Mouse (Mus musculus): ENCODE data around the gene Ncl.

Ncl gene

GRCm38 (mm10) chr1:86311467-86312005 lies 47.7 kb downstream of the Ncl start:
- no peak for DNase-seq

GRCm38 (mm10) chr1:86310536-86311310 lies 48.5 kb downstream of the Ncl start:
- DNase-seq = no peak

DNA sequence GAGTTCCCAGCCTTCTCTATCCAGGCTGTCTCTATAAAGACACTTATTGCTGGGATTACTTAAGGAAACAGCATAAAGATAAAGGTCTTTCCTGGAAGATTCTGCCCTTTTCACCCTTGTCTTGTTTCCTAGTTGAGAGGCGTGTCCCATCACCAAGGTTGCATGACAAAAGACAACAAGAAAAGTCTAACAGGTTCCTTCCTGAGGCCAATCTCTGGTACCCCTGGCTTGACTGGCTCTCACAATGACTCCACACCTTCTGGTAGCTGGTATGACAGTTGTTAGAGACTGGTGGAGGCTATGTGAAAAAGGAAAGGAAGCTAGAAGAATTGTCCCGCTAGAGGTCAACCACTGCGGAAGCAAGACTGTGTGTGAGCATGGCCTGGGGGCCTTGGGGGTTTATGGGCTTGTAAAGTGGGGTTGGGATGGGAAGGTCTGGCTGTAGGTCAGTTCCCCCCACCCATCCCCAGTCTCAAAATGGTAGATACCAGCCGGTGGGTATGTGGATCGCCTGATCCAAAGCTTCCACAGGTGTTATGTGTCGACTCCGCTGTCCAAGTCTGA lies 49.8 kb downstream of the Ncl start:
- DNase-seq = no peak

DNA sequence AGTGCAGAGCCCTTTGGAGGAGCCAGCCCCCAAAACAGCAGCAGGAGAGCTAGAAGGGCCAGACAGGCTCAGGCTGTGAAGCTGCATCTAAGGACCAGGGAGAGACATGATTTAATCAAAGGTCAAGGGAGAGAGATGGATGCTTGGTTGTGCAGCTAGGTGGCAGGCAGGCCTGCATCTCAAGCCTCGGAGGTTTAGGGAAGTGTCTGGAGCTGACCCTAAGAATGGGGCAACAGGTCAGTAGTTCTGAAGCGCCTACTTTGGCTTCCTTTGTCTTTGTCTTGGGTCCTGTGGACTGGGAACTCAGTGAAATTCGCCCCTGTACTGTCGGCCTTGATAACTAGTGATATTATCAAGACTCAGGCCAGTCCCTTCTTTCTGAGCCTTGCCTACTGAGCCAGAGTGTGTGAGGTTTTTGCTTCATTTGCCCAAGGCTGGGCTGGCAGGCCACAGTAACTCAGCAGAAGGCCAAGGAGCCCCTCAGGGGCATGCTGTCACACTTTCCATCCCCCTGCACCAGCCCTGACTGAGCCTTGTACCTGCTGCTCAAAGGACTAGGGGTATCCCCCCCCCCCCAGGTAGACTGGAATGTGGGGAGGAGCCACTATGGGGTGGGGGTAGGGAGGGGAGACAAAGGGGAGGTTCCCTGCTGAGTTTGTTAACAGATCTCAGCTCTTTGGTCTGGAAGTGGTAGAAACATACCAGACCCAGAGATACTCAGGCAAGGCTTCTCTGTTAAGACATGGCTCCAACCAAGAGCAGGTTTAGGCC lies 51.1 kb downstream of the Ncl start:
- DNase-seq = no peak

DNA sequence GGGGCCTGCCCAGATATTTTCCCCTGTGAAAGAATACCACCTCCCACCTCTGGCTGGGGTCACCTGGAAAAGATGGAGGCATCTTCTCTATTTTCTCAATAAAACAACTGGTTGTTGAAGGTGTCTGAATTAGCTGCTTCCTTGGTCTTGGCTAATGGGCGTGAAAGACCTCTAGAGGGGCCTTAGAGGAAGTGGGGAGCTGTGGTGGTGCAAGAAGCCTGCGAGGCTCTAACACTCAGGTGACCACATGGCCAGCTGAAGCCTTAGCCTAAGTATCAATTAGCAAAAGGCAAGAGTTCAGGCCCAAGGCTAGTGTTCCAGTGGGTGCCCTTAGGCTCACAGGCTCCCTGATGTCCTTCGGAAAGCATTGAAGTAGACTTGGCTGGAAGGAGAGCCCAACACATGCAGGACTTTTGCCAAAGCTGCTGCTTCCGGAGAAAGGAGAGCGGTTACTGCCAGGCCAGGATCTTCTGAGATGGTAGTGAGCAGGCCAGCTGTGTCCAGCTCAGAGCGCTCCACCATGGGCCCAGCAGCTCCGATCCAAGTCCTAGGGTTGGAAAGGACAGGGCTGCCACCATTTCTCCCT lies 51.9 kb downstream of the Ncl start:
- DNase-seq = no peak

DNA sequence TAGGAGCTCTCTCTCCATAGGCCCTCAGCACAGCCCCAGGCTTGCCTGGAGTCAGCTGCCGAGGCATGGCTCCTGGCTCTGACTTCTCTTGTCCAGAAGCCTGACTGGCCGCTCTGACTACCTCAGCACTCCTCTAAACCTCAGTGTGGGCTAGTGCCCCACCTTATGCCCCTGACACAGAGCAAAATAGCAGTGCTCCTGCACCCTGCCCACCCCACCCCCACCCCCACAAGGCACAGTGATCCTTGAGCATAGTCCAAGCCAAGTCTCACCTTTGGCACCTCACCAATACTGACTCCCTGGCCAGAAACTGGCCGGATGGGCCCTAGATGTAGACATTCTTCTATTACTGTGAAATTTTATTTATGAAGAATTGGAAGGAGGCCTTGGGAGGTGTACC lies 52.5 kb downstream of the Ncl start:
- no peak for DNase-seq

GRCm38 (mm10) chr1:86303873-86304250 lies 55.3 kb downstream of the Ncl start:
- no peak for DNase-seq

GRCm38 (mm10) chr1:86303063-86303872 lies 55.9 kb downstream of the Ncl start:
- peak; percentile 6 for DNase-seq

GRCm38 (mm10) chr1:86302532-86302931 lies 56.7 kb downstream of the Ncl start, which contains the start of gene B3gnt7:
B3gnt7 (plus strand) TSS chr1:86302832.
- DNase-seq = no peak

GRCm38 (mm10) chr1:86301221-86302091 lies 57.7 kb downstream of the Ncl start:
- no peak for DNase-seq

- DNase-seq = no peak
Observed at GRCm38 (mm10) chr1:86300731-86301130, 58.5 kb downstream of the Ncl start.

- no peak for DNase-seq
Observed at GRCm38 (mm10) chr1:86300093-86300492, 59.1 kb downstream of the Ncl start.

Data from cerebellum, adult 11-12 months (tissue).